Mouse (Mus musculus): Measurements from ENCODE around the gene Rps15.

- TF ChIP-seq POLR2A (IDR thresholded peaks at IDR 0.05; ENCODE audit: borderline replicate concordance, low read depth, low read length): no peak
- TF ChIP-seq CTCF (IDR thresholded peaks at IDR 0.05; ENCODE audit: low read depth, low read length): no peak
These were observed 6.8 kb upstream of the Rps15 start for GRCm38 (mm10) chr10:80285222-80286070.
